9 mouse cellular contexts compared by ENCODE assay signal in the genomic region with DNA sequence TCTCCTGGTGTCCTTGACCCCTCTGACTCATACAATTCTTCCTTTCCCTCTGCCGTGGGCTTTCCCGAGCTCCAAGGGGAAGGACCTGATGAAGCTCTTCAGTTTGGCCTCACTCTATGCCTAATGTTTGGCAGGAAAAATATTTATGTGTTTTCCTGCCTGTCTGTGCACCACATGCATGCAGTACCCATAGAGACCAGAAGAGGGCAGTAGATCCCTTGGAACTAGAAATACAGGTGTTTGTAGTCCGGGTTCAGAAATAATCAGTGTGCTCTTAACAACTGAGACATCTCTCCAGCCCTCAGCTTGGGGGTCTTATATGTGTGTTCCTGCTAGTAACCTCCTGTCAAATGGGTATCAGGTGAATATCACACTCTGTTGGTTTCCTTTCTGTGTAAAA. TPM values are rescaled to one million over a fixed set of nuclear protein-coding genes. Genes with fewer than 3 reads are reported as not detected.
DNase-seq lines count a peak whose midpoint lies in the region; ATAC-seq and TF ChIP-seq lines count a peak whose summit lies in the region.
"Had no signal": no experiment of that assay in that cellular context is flagged by ENCODE, and none has a peak within 500 bp of the region (broad histone marks: within the 10 kb centered on the region; RNA-seq: fewer than 3 reads in every experiment).

No protein-coding gene starts in this region.

- no peak overlapping the region for H3K9ac ChIP-seq in hindbrain, embryonic 13.5 days
- H3K9ac ChIP-seq in MEL (ENCODE audit: control insufficient read depth, low read depth, low read length, poor library complexity, severe bottlenecking): no peak overlapping the region

- no peaks in the 10 kb centered on the region for H3K36me3 ChIP-seq in hindbrain, embryonic 10.5 days
- H3K36me3 ChIP-seq in hindbrain, embryonic 13.5 days: no peaks in the 10 kb centered on the region
- H3K36me3 ChIP-seq in MEL (ENCODE audit: control insufficient read depth in 1 of 2, insufficient read depth in 2 of 2, low read length in 2 of 2): peaks cover 0 to 2% of the 10 kb centered on the region in 2 experiments; a peak in 2 of 4 replicates

- no peak overlapping the region for H3K4me3 ChIP-seq in hindbrain, embryonic 10.5 days
- H3K4me3 ChIP-seq in hindbrain, embryonic 13.5 days: no peak overlapping the region
- no peak overlapping the region for H3K4me3 ChIP-seq in MEL (ENCODE audit: control insufficient read depth in 1 of 2, insufficient read depth in 1 of 2, low read depth in 2 of 2, low read length in 2 of 2)
- H3K4me3 ChIP-seq: erythroblast, embryonic 14.5 days had no signal

- peak; percentile 98 for TF ChIP-seq RAD21 in MEL (IDR thresholded peaks at IDR 0.05; ENCODE audit: low read depth, low read length)

- no peak for ATAC-seq in hindbrain, embryonic 13.5 days (ENCODE audit: low FRiP score)

- H3K4me2 ChIP-seq in hindbrain, embryonic 13.5 days: no peak overlapping the region

- no peak for TF ChIP-seq POLR2A in MEL (IDR thresholded peaks at IDR 0.05; ENCODE audit: control insufficient read depth in 1 of 2, insufficient read depth in 1 of 2, low read depth in 1 of 2, low read length in 2 of 2, poor library complexity in 1 of 2)

- no peaks in the 10 kb centered on the region; the same call in 1 of the 2 replicates for H3K27me3 ChIP-seq in hindbrain, embryonic 10.5 days (ENCODE audit: insufficient read depth, poor library complexity, severe bottlenecking)
- H3K27me3 ChIP-seq in hindbrain, embryonic 13.5 days: peaks cover 5% of the 10 kb centered on the region; the same call in 1 of the 2 replicates
- peaks cover 0 to 5% of the 10 kb centered on the region in 2 experiments; a peak in 3 of 4 replicates for H3K27me3 ChIP-seq in MEL (ENCODE audit: control insufficient read depth in 1 of 2, insufficient read depth in 2 of 2, low read length in 2 of 2)

- no peak overlapping the region for H3K27ac ChIP-seq in hindbrain, embryonic 10.5 days
- no peak overlapping the region for H3K27ac ChIP-seq in hindbrain, embryonic 13.5 days
- H3K27ac ChIP-seq in MEL (ENCODE audit: control insufficient read depth, low read depth, low read length): no peak overlapping the region

- peak; percentile 78 to 98 (median 98); a peak in 5 of 6 replicates for TF ChIP-seq CTCF in MEL (IDR thresholded peaks at IDR 0.05 in 2 of 3, conservative IDR thresholded peaks at IDR 0.05 in 1 of 3; ENCODE audit: control insufficient read depth in 1 of 3, insufficient read depth in 1 of 3, low read depth in 2 of 3, low read length in 3 of 3, poor library complexity in 1 of 3, severe bottlenecking in 1 of 3)

- H3K4me1 ChIP-seq in hindbrain, embryonic 10.5 days (replicated peaks): peaks cover 9% of the 10 kb centered on the region
- H3K4me1 ChIP-seq in hindbrain, embryonic 13.5 days (replicated peaks): peaks cover 4% of the 10 kb centered on the region
- peaks cover 0 to 3% of the 10 kb centered on the region in 2 experiments; a peak in 2 of 4 replicates for H3K4me1 ChIP-seq in MEL (ENCODE audit: control insufficient read depth in 1 of 2, insufficient read depth in 2 of 2, low read length in 2 of 2)

- no peak for TF ChIP-seq EP300 in MEL (IDR thresholded peaks at IDR 0.05; ENCODE audit: low read depth in 1 of 2, low read length in 2 of 2)

- H3K9me3 ChIP-seq in hindbrain, embryonic 10.5 days: no peaks in the 10 kb centered on the region
- no peaks in the 10 kb centered on the region for H3K9me3 ChIP-seq in hindbrain, embryonic 13.5 days
- H3K9me3 ChIP-seq in MEL (replicated peaks; ENCODE audit: insufficient read depth, low read length): no peaks in the 10 kb centered on the region

- WGBS in hindbrain, embryonic 10.5 days: 14% methylated on average over 3 of the region's 3 CpGs
- 6% methylated on average over 3 of the region's 3 CpGs for WGBS in hindbrain, embryonic 13.5 days

- peaks cover 10% of the 10 kb centered on the region for H3K79me2 ChIP-seq in MEL (ENCODE audit: control insufficient read depth, insufficient read depth, low read length, poor library complexity)

- DNase-seq in hindbrain, embryonic 10.5 days (ENCODE audit: low spot score): peak; percentile 73
- DNase-seq in MEL (ENCODE audit: low read depth, low spot score): peak; percentile 89
- DNase-seq in cerebellum, adult 8-10 months: peak; percentile 74
- peak; percentile 33 for DNase-seq in gastrocnemius, postnatal 25 days
- DNase-seq in left cerebral cortex, adult 18-20 months (ENCODE audit: low spot score in 2 of 2): peak; percentile 61 to 78
- DNase-seq in naive thymus-derived CD4-positive, alpha-beta T cell, adult 2 months (ENCODE audit: low read depth): peak; percentile 91
- DNase-seq in testis, postnatal 14 days (ENCODE audit: low spot score): peak; percentile 63

TF ChIP-seq in MEL, 35 proteins besides CTCF, POLR2A, EP300 and RAD21:
- TF ChIP-seq TBP (IDR thresholded peaks at IDR 0.05; ENCODE audit: low read depth, low read length) (0 out of 2 replicates have a peak, but pooled peaks have one; percentile 34), MYC (IDR thresholded peaks at IDR 0.05; ENCODE audit: low read depth, low read length) (peak; percentile 78), ZC3H11A (IDR thresholded peaks at IDR 0.05; ENCODE audit: low read depth, low read length) (peak; percentile 96), SMC3 (IDR thresholded peaks at IDR 0.05; ENCODE audit: low read depth, low read length) (peak; percentile 93), ZNF384 (IDR thresholded peaks at IDR 0.05; ENCODE audit: low read depth, low read length) (peak; percentile 9; the same call in 1 of the 2 replicates), NRF1 (IDR thresholded peaks at IDR 0.05; ENCODE audit: insufficient read depth, low read depth, low read length, poor library complexity, severe bottlenecking) (no peak), TAL1 (IDR thresholded peaks at IDR 0.05; ENCODE audit: low read length) (no peak), SIN3A (IDR thresholded peaks at IDR 0.05; ENCODE audit: low read length) (peak; percentile 57)

RNA-seq across cellular contexts. Expression of gene Pelp1, which starts 4.1 kb away (rescaled TPM):
- polyA plus RNA-seq in hindbrain, embryonic 10.5 days (2016; fragmentation: Nextera tagmentation; extraction: Ambion mirVana): 50.6 and 53.0 TPM in 2 replicates
- 33.3 and 33.6 TPM in 2 replicates for polyA plus RNA-seq in hindbrain, embryonic 13.5 days (2015; fragmentation: Nextera tagmentation; extraction: Ambion mirVana)
- 46.4 and 50.6 TPM in 2 replicates for total RNA-seq in MEL (2012; rRNA removed)
- 10 to 100 TPM in 1 of 2 experiments, not detected in 1; 70.1 TPM for polyA plus RNA-seq in MEL (2012; ENCODE audit: insufficient read depth in 1 of 2, insufficient read length in 2 of 2, low read depth in 1 of 2, low replicate concordance in 2 of 2, missing spikeins in 1 of 2)
- 10 to 100 TPM; 15.5 to 18.5 TPM for total RNA-seq in gastrocnemius, postnatal 25 days (2021)
- 10 to 100 TPM; 33.1 to 34.6 TPM for total RNA-seq in left cerebral cortex, adult 18-20 months (2021)

RNA-seq across cellular contexts. Expression of gene Arrb2, which starts 18.5 kb away (rescaled TPM):
- 31.1 and 32.7 TPM in 2 replicates for polyA plus RNA-seq in hindbrain, embryonic 10.5 days (2016; fragmentation: Nextera tagmentation; extraction: Ambion mirVana)
- 47.6 and 50.2 TPM in 2 replicates for polyA plus RNA-seq in hindbrain, embryonic 13.5 days (2015; fragmentation: Nextera tagmentation; extraction: Ambion mirVana)
- total RNA-seq in MEL (2012; rRNA removed): 200 and 241 TPM in 2 replicates
- polyA plus RNA-seq in MEL (2012; ENCODE audit: insufficient read depth in 1 of 2, insufficient read length in 2 of 2, low read depth in 1 of 2, low replicate concordance in 2 of 2, missing spikeins in 1 of 2): 100 to 1,000 TPM in 1 of 2 experiments, not detected in 1; 272 TPM
- total RNA-seq in gastrocnemius, postnatal 25 days (2021): 1 to 10 TPM; 7.5 to 9.0 TPM
- total RNA-seq in left cerebral cortex, adult 18-20 months (2021): 10 to 100 TPM; 68.1 to 76.7 TPM

RNA-seq across cellular contexts. Expression of gene Med11, which starts 37.8 kb away (rescaled TPM):
- polyA plus RNA-seq in hindbrain, embryonic 10.5 days (2016; fragmentation: Nextera tagmentation; extraction: Ambion mirVana): 48.3 and 49.2 TPM in 2 replicates
- polyA plus RNA-seq in hindbrain, embryonic 13.5 days (2015; fragmentation: Nextera tagmentation; extraction: Ambion mirVana): 43.2 and 45.5 TPM in 2 replicates
- total RNA-seq in MEL (2012; rRNA removed): 43.0 and 43.3 TPM in 2 replicates
- 10 to 100 TPM in 1 of 2 experiments, not detected in 1; 40.0 TPM for polyA plus RNA-seq in MEL (2012; ENCODE audit: insufficient read depth in 1 of 2, insufficient read length in 2 of 2, low read depth in 1 of 2, low replicate concordance in 2 of 2, missing spikeins in 1 of 2)
- total RNA-seq in gastrocnemius, postnatal 25 days (2021): 1 to 10 TPM; 5.6 to 6.2 TPM
- total RNA-seq in left cerebral cortex, adult 18-20 months (2021): 10 to 100 TPM; 13.9 to 15.4 TPM

RNA-seq across cellular contexts. Expression of gene Zmynd15, which starts 45.3 kb away (rescaled TPM):
- 0.25 and 0.30 TPM in 2 replicates for polyA plus RNA-seq in hindbrain, embryonic 10.5 days (2016; fragmentation: Nextera tagmentation; extraction: Ambion mirVana)
- 0.45 and 0.98 TPM in 2 replicates for polyA plus RNA-seq in hindbrain, embryonic 13.5 days (2015; fragmentation: Nextera tagmentation; extraction: Ambion mirVana)
- total RNA-seq in MEL (2012; rRNA removed): not detected in 2 replicates
- polyA plus RNA-seq in MEL (2012; ENCODE audit: insufficient read depth in 1 of 2, insufficient read length in 2 of 2, low read depth in 1 of 2, low replicate concordance in 2 of 2, missing spikeins in 1 of 2): under 1 TPM in 1 of 2 experiments, not detected in 1; 0.14 TPM
- total RNA-seq in gastrocnemius, postnatal 25 days (2021): under 1 TPM; 0.38 to 0.97 TPM
- total RNA-seq in left cerebral cortex, adult 18-20 months (2021): 1 to 10 TPM in 1 of 2 experiments, under 1 TPM in 1; 0.23 to 1.4 TPM
- polyA plus RNA-seq: erythroblast, embryonic 14.5 days had no signal

RNA-seq across cellular contexts. Expression of gene Cxcl16, which starts 45.8 kb away (rescaled TPM):
- 0.31 and 0.41 TPM in 2 replicates for polyA plus RNA-seq in hindbrain, embryonic 10.5 days (2016; fragmentation: Nextera tagmentation; extraction: Ambion mirVana)
- polyA plus RNA-seq in hindbrain, embryonic 13.5 days (2015; fragmentation: Nextera tagmentation; extraction: Ambion mirVana): 4.6 and 6.7 TPM in 2 replicates
- total RNA-seq in MEL (2012; rRNA removed): not detected in 2 replicates
- polyA plus RNA-seq in MEL (2012; ENCODE audit: insufficient read depth in 1 of 2, insufficient read length in 2 of 2, low read depth in 1 of 2, low replicate concordance in 2 of 2, missing spikeins in 1 of 2): not detected
- 1 to 10 TPM; 1.3 to 2.0 TPM for total RNA-seq in gastrocnemius, postnatal 25 days (2021)
- total RNA-seq in left cerebral cortex, adult 18-20 months (2021): 1 to 10 TPM in 1 of 2 experiments, under 1 TPM in 1; 0.42 to 1.4 TPM
- polyA plus RNA-seq: erythroblast, embryonic 14.5 days had no signal

Comparison
In these comparisons a context has a peak if more than half of its experiments do, and no peak if none do; other contexts are left out.
1. DNase-seq: peak in every context shown above with its lines; median percentile 91 in naive thymus-derived CD4-positive, alpha-beta T cell, adult 2 months; 89 in MEL; 74 in cerebellum, adult 8-10 months; 73 in hindbrain, embryonic 10.5 days; 70 in left cerebral cortex, adult 18-20 months; 63 in testis, postnatal 14 days; 33 in gastrocnemius, postnatal 25 days.
2. RNA of gene Arrb2, which starts 18.5 kb away (total RNA-seq): 200 to 241 TPM in MEL and 68.1 to 76.7 TPM in left cerebral cortex, adult 18-20 months; 7.5 to 9.0 TPM in gastrocnemius, postnatal 25 days; every median in the first group is over 4 times any median in the second.